Mouse (Mus musculus): ENCODE measurements around the gene Hoxd12.

DNA sequence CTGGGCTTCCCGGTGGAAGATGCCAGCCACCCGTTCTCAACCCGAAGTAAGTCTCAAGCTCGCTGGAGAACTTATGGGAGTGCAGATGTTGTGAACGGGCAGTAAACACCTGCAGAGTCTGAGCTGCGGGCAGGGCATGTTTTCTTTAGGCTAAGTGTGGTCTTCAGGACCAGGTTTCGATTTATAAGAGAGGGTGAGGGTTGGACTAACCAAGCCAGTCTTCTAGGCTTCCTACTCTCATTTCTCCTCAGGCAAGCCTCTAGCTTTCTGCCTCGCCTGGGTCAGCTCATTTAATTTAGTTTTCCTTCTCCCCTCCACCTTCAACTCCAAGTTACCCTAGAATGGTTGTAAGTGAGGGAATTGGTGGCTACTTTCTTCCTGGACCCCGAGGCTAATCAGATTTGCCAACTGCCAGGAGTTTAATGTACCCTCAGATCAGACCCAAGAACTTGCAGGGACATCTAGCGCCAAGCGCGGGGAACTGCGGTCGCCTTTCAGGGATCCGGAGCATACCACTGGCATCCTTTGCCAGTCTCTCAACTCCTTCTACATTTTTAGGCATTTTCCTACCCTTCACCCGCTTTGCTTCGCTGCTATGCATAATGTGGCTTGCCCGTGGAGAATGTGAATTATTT, 11.4 kb upstream of the Hoxd12 start:
- peak; percentile 54 for TF ChIP-seq CTCF (conservative IDR thresholded peaks at IDR 0.05; ENCODE audit: low read length)
- TF ChIP-seq NANOG (IDR thresholded peaks at IDR 0.05; ENCODE audit: borderline replicate concordance, low read length): no peak

Measured in E14TG2a.4 (cell line).